Mouse (Mus musculus): ENCODE data around the gene Hoxa2. TPM values are rescaled to one million over a fixed set of nuclear protein-coding genes. Genes with fewer than 3 reads are reported as not detected.

Hoxa2 gene
- polyA plus RNA-seq, 1 experiment from 2014 or later, result 14.4 TPM

DNA sequence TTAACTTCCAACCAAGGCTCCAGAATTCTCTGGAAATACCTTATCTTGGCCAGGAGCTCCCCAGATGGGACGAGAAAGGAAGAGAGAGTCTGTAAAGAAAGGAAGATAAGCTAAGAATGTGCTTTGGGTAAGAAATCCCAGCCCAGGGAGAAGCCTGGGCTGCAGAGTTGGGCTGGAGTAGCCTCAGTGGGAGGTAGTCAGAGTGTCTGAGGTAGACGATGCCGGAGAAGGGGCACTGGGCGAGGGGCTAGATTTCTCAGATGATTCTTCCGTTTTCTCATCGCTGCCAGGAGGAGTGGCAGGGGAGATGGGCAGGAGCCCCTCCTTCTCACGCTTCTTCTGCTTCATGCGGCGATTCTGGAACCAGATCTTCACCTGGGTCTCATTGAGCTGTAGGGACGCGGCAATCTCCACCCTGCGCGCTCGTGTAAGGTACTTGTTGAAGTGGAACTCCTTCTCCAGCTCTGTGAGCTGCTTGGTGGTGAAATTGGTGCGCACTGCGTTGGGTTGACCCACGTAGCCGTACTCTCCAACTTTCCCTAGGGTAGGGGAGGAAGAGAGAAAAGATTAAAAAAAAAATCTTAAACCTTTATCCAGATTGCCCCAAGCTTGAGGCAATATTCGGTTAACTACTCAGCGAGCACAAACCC, 8.0 kb downstream of the Hoxa2 start:
- no peak for DNase-seq
- peaks cover 38% of the 10 kb centered on the region for H3K27me3 ChIP-seq (ENCODE audit: insufficient read depth, low read length)

DNA sequence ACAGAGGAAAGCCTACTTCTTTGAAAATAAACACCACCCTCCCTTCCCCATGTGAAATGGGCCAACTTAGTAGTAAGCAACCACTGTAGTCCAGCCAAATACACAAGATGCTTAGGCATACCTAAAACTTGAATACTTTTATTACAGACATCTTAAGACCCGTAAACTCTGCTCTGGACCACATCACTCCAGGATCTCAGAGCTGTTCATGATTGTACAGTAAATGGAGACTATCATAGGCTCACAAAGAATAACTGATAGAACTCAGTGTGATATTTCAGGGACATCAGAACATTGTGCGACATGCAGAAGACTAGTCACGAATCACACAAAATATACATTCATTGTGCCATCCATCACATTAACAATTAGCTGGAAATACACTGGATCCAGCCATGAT, 9.2 kb downstream of the Hoxa2 start:
- DNase-seq, result no peak

More for the DNA sequence above, 8.0 kb downstream of the Hoxa2 start:
- peak overlapping the region; percentile 79 for H3K4me2 ChIP-seq
- H3K9ac ChIP-seq, result no peak overlapping the region; the same call in 1 of the 2 replicates
- no peak for ATAC-seq (ENCODE audit: insufficient read depth)
- WGBS, result 12% methylated on average over 20 of the region's 20 CpGs
- no peaks in the 10 kb centered on the region for H3K36me3 ChIP-seq (ENCODE audit: insufficient read depth)
- H3K4me1 ChIP-seq (ENCODE audit: insufficient read depth), result no peaks in the 10 kb centered on the region
- TF ChIP-seq CTCF (IDR thresholded peaks at IDR 0.05; ENCODE audit: low read depth), result no peak
- no peaks in the 10 kb centered on the region for H3K9me3 ChIP-seq (ENCODE audit: low read depth, low read length)
- H3K4me3 ChIP-seq (ENCODE audit: low read depth, low read length), result peak overlapping the region; percentile 71
- H3K27ac ChIP-seq (ENCODE audit: low read depth), result no peak overlapping the region

DNA sequence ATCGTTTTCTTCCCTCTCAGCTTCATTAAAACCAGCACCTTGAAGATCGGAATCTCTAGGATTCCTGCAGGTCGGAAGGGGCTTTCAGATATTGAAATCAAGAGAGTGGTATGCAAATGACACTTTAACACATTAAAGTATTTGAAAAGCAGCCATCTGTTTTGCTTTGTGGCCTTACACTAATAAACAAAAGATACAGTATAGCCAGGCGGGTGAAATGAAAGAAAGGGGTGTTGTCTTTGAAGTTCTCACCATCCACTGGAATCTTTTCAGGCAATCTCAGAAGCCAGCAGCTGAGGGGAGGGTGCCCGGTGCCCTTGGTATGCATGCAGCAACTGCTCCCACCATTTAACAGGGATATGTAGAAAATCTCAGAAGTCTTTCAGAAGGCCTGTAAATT, 10.6 kb downstream of the Hoxa2 start:
- no peaks in the 10 kb centered on the region for H3K36me3 ChIP-seq (ENCODE audit: insufficient read depth)
- WGBS, result 44% methylated on average over 5 of the region's 5 CpGs
- no peaks in the 10 kb centered on the region for H3K9me3 ChIP-seq (ENCODE audit: low read depth, low read length)
- no peak for TF ChIP-seq CTCF (IDR thresholded peaks at IDR 0.05; ENCODE audit: low read depth)
- peaks cover 46% of the 10 kb centered on the region for H3K27me3 ChIP-seq (ENCODE audit: insufficient read depth, low read length)
- no peak overlapping the region for H3K4me3 ChIP-seq (ENCODE audit: low read depth, low read length)
- no peak overlapping the region for H3K27ac ChIP-seq (ENCODE audit: low read depth)
- H3K9ac ChIP-seq, result no peak overlapping the region
- DNase-seq (no peak), ATAC-seq (ENCODE audit: insufficient read depth) (no peak)
- H3K4me1 ChIP-seq (ENCODE audit: insufficient read depth), result no peaks in the 10 kb centered on the region
- no peak overlapping the region for H3K4me2 ChIP-seq

More for the DNA sequence above, 9.2 kb downstream of the Hoxa2 start:
- H3K4me2 ChIP-seq, result no peak overlapping the region
- H3K4me1 ChIP-seq (ENCODE audit: insufficient read depth), result no peaks in the 10 kb centered on the region
- no peaks in the 10 kb centered on the region for H3K9me3 ChIP-seq (ENCODE audit: low read depth, low read length)
- H3K4me3 ChIP-seq (ENCODE audit: low read depth, low read length), result no peak overlapping the region
- H3K36me3 ChIP-seq (ENCODE audit: insufficient read depth), result no peaks in the 10 kb centered on the region
- WGBS, result 56% methylated on average over 3 of the region's 3 CpGs
- TF ChIP-seq CTCF (IDR thresholded peaks at IDR 0.05; ENCODE audit: low read depth), result no peak
- H3K9ac ChIP-seq, result no peak overlapping the region
- ATAC-seq (ENCODE audit: insufficient read depth), result no peak
- no peak overlapping the region for H3K27ac ChIP-seq (ENCODE audit: low read depth)
- peaks cover 44% of the 10 kb centered on the region for H3K27me3 ChIP-seq (ENCODE audit: insufficient read depth, low read length)

DNA sequence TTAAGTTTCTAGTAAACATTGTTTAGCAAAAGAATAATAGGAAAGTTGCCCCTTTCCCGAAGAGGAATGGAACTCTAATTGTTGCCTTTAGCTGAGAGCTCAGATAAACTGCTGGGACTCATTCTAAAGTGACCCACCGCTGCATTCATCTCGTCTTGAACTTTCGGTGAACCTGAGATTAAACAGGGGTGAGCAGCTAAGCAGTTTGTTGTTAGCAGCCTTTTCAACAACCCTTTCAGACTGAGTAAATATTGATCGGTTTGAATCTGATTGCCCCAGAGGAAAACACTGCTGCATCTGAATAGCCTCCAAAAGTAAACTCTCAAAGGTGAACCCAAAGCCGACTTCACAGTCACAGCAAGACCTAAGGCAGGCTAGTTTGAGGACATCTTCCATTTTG, 11.4 kb downstream of the Hoxa2 start:
- Histone ChIP-seq H3K4me2 (no peak overlapping the region), H3K36me3 (ENCODE audit: insufficient read depth) (no peaks in the 10 kb centered on the region), H3K27me3 (ENCODE audit: insufficient read depth, low read length) (peaks cover 46% of the 10 kb centered on the region), H3K9ac (no peak overlapping the region), H3K4me3 (ENCODE audit: low read depth, low read length) (no peak overlapping the region), H3K9me3 (ENCODE audit: low read depth, low read length) (no peaks in the 10 kb centered on the region), H3K4me1 (ENCODE audit: insufficient read depth) (no peaks in the 10 kb centered on the region), H3K27ac (ENCODE audit: low read depth) (no peak overlapping the region)
- DNase-seq, result peak; percentile 37
- ATAC-seq (ENCODE audit: insufficient read depth), result no peak
- 11% methylated on average over 6 of the region's 6 CpGs for WGBS
- TF ChIP-seq CTCF (IDR thresholded peaks at IDR 0.05; ENCODE audit: low read depth), result no peak

DNA sequence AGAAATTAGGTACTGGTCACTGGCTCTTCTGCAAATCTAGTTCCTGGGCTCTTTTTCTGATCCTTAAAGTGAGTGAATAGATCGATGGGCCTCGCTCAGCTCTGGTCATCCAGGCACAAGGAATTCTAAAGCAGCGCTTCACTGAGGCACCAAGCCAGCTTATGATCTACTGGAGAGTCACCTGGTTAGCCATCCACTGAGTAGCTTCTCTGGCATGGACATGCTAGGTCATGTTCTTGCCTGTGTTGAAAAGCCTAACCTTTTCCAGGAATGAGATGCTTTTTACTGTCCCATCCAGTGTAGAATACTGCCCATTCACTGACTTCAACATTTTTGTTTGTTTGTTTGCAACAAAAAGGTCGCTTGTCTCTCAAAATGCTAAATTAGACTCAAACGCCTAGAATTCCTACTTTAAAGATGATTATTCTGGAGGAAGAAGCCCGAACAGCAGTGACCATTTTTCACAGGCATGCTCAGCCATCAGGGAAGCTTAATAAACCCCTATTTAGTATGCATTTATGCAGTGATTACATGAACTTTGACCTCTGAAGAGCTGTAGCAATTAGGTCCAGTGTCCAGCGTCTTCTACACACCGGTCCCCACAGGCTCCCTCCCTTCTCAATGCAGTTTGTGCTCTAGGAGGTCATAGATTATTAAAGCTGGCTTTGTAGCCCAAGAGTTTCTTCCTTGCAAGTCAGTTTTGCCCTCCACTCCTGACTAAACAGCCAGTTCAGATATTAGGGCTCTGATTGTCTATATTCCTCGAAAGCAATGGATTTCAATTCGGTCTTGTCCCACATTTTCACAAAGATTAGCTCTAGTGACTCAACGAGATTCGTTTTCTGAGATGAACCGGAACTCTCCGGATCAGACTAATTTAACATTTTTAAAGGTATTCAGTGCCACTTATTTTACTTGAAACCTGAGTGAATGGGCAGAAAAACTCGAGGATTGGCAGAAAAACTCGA, 12.1 kb downstream of the Hoxa2 start:
- no peak for TF ChIP-seq CTCF (IDR thresholded peaks at IDR 0.05; ENCODE audit: low read depth)
- ATAC-seq (ENCODE audit: insufficient read depth), result no peak
- H3K27me3 ChIP-seq (ENCODE audit: insufficient read depth, low read length), result peaks cover 42% of the 10 kb centered on the region
- no peaks in the 10 kb centered on the region for H3K9me3 ChIP-seq (ENCODE audit: low read depth, low read length)
- no peaks in the 10 kb centered on the region for H3K36me3 ChIP-seq (ENCODE audit: insufficient read depth)
- H3K27ac ChIP-seq (ENCODE audit: low read depth), result no peak overlapping the region
- no peak overlapping the region for H3K4me2 ChIP-seq
- H3K9ac ChIP-seq, result no peak overlapping the region
- no peaks in the 10 kb centered on the region for H3K4me1 ChIP-seq (ENCODE audit: insufficient read depth)
- WGBS, result 30% methylated on average over 16 of the region's 16 CpGs
- DNase-seq, result peak; percentile 11
- H3K4me3 ChIP-seq (ENCODE audit: low read depth, low read length), result no peak overlapping the region

DNA sequence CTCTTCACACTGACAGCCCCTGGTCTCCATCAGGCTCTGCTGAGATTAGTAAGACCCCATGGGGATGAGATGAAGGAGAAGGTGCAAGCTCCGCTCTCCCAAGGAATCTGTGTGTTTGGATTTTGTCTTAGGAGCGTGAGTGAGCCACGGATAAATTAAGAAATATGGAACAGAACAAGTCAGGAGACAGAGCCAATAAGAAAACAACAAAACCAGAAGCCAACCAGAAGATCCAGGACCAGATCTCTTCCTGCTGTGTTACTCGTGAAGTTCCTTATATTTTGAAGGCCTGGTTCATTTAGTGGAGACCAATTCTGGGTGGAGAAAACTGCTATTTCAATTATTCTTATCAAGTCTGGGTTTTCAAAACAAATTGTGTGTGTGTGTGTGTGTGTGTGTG, 13.1 kb downstream of the Hoxa2 start:
- no peaks in the 10 kb centered on the region for H3K4me1 ChIP-seq (ENCODE audit: insufficient read depth)
- H3K27me3 ChIP-seq (ENCODE audit: insufficient read depth, low read length), result peaks cover 33% of the 10 kb centered on the region
- 44% methylated on average over 4 of the region's 4 CpGs for WGBS
- no peak overlapping the region for H3K27ac ChIP-seq (ENCODE audit: low read depth)
- no peak for TF ChIP-seq CTCF (IDR thresholded peaks at IDR 0.05; ENCODE audit: low read depth)
- DNase-seq (no peak), ATAC-seq (ENCODE audit: insufficient read depth) (no peak)
- no peaks in the 10 kb centered on the region for H3K36me3 ChIP-seq (ENCODE audit: insufficient read depth)
- no peak overlapping the region for H3K9ac ChIP-seq
- no peak overlapping the region for H3K4me2 ChIP-seq
- no peaks in the 10 kb centered on the region for H3K9me3 ChIP-seq (ENCODE audit: low read depth, low read length)
- no peak overlapping the region for H3K4me3 ChIP-seq (ENCODE audit: low read depth, low read length)

DNA sequence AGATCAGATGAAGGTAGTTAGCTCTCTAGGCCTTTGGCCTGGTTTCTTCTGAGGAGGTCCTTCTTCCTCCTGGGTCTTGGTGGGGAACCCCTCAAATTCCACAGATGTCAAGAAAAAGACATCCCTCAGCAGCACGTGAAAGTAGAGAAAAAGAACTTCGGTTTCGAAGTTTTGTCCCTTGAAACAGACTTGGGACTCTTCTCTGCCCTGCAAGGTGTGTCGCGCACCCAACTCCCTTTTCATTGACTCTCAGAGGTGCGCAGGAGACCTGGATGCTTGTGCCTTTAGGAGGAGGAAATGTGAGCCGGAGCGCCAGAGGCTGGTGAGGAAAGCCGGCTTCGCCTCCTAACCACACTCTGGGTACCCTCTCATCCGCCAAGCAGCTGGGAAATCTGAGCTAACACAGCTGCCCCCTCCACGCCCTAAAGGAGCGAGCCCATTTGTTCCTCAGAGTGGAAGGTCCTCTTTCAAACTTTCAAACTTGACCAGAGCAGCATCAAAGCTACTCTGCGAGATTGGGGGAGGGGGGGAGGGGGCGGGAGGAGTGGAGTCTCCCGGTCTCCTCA, 14.1 kb downstream of the Hoxa2 start:
- H3K9ac ChIP-seq, result no peak overlapping the region
- ATAC-seq (ENCODE audit: insufficient read depth) (no peak), DNase-seq (peak; percentile 59)
- H3K4me1 ChIP-seq (ENCODE audit: insufficient read depth), result no peaks in the 10 kb centered on the region
- H3K27me3 ChIP-seq (ENCODE audit: insufficient read depth, low read length), result peaks cover 24% of the 10 kb centered on the region
- no peak overlapping the region for H3K27ac ChIP-seq (ENCODE audit: low read depth)
- no peaks in the 10 kb centered on the region for H3K36me3 ChIP-seq (ENCODE audit: insufficient read depth)
- peak overlapping the region; percentile 40 for H3K4me2 ChIP-seq
- peak overlapping the region; percentile 5; the same call in 1 of the 2 replicates for H3K4me3 ChIP-seq (ENCODE audit: low read depth, low read length)
- TF ChIP-seq CTCF (IDR thresholded peaks at IDR 0.05; ENCODE audit: low read depth), result no peak
- H3K9me3 ChIP-seq (ENCODE audit: low read depth, low read length), result no peaks in the 10 kb centered on the region
- WGBS, result 7% methylated on average over 16 of the region's 16 CpGs
